Mouse (Mus musculus): ENCODE measurements around the gene Mrps31.

DNA sequence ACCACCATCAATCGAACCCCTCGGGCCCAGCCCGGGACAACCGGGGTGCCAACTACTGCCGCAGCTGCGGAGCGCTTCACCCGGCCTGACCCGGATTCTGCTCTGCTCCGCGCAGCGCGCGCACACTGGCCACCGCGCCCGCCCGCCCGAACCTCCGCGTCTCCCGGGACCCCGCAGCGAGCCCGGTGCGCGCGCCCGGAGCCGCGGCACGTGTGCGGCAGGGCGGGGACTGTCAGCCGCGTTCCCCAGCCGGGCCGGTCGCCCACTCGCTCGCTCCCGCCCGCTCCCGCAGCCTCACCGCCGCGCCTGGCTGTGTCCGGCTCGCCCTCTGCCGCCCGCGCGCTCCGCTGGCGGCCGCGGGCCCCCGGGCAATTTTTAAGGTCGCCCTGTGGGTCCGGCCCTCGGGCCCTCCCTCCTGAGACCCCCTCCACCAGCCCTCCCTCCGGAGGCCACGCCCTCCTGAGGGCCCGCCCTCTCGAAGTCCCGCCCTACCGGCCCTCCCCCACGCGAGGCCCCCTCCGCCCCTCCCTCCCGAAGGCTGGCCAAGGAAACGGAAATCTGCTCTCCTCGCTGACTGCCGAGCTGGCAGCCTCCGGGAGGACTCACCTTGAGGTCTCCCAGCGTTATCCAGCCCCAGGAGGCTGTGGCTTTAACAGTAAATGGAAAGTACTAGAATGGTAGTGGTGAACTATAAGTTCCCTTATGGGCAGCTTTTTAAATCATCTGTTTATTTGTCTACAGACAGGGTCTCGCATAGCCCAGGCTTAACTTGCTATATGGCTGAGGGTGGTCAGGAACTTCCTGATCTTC is 12.8 kb upstream of the Mrps31 start, which contains the start of gene Slc25a15:
- no peak for TF ChIP-seq CTCF (IDR thresholded peaks at IDR 0.05; ENCODE audit: insufficient read depth, low read depth, low read length)
- peak; percentile 54 for TF ChIP-seq POLR2A (IDR thresholded peaks at IDR 0.05; ENCODE audit: insufficient read depth, low read depth, low read length)

Data from olfactory bulb, adult 2 months (tissue).